Mouse (Mus musculus): ENCODE data around the gene Eef2k. TPM values are rescaled to one million over a fixed set of nuclear protein-coding genes. Genes with fewer than 3 reads are reported as not detected.

Eef2k gene
- 33.4 to 56.9 TPM (median 45.7 TPM) in 3 replicates for total RNA-seq (2017)

DNA sequence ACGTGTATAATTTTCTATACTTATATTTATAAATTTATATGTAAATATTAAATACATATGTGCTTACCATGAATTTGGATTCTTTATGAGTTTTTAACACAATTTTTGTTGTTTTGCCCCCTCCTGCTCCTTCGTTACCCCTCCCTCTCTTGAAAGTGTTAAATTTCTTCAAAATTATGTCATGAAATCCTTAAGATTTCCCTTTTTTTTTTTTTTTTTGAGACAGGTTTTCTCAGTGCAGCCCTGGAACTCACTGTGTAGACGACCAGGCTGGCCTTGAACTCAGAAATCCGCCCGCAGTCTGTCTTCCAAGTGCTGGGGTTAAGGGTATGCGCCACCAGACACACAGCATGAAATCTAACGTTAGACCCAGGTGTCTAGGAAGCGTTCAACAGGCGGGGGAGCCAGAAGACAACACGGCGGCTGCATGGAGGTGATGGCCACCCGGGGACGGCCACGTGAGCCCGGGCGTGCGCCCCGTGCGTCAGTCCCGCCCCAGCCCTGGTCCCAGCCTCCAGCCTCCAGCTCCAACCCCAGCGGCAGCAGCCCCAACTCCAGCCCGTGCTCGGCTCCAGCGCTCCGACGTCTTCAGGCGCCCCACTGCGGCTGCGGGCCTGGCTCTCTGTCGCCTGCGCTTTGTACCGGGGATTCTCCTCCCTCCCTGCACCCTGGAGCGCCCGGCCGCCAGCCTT, at the start of gene Eef2k:
Gene Eef2k, plus strand, starts transcription at position 487 of the 692 bp plus-strand sequence.
- peak; percentile 67 for ATAC-seq (replicated peaks; ENCODE audit: insufficient number of reproducible peaks, low FRiP score, low TSS enrichment, poor library complexity, severe bottlenecking)

DNA sequence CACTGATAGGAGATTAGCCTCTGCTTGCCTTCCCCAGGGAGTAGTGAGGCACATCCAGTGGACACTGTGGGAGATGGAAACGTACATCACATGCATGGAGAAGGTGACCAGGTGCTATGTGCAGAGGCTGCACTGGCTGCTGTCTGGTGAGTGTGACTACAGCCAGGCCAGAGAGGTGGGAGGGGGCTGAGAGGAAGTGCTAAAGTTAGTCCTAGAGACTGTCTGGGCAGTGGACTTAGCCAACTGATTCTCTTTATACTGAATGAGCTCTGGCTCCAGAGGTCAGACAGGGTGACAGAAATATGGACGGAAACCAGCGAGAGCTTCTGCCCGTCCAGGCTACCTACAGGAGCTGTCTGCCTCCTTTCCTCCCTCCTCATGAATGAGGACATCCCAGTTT, 47.1 kb upstream of the Eef2k start:
- no peak for ATAC-seq (replicated peaks; ENCODE audit: insufficient number of reproducible peaks, low FRiP score, low TSS enrichment, poor library complexity, severe bottlenecking)

DNA sequence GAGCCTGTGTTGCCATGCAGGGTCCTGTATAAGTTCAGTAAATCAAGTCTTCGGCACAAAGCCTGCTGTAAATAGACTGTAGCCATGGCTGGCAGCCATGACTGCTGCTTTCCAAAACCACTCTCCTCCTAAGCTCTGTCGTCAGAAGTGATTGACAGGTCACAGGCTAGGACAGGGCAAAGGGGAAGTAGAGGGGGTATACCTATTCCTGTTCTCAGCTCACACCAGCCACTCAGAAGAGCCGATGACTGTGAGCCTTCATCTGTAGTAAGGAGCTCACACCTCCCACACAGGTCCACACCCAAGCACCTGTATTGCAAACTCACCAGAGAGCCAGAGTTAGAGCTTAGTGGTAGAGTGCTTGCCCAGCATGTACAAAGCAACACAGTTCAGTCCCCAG, 46.3 kb upstream of the Eef2k start:
- no peak for ATAC-seq (replicated peaks; ENCODE audit: insufficient number of reproducible peaks, low FRiP score, low TSS enrichment, poor library complexity, severe bottlenecking)

DNA sequence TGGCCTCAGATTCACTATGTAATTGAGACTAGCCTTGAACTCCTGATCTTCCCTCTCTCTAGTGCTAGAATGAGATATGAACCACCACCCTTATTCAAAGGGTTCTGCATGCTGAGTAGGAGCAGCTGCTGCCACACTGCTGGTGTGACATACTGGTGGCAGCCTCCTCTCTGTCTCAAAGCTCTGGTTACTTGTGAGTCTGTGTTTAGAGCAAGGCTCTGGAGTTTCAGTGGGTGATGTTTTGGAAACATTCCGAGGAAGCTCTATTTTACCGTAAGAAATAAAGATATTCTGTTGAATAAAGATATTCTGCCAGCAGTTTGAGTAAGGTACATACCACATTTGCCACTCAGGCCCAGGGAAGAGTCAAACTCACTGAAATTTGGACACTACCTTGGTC, 39.4 kb upstream of the Eef2k start:
- no peak for ATAC-seq (replicated peaks; ENCODE audit: insufficient number of reproducible peaks, low FRiP score, low TSS enrichment, poor library complexity, severe bottlenecking)

DNA sequence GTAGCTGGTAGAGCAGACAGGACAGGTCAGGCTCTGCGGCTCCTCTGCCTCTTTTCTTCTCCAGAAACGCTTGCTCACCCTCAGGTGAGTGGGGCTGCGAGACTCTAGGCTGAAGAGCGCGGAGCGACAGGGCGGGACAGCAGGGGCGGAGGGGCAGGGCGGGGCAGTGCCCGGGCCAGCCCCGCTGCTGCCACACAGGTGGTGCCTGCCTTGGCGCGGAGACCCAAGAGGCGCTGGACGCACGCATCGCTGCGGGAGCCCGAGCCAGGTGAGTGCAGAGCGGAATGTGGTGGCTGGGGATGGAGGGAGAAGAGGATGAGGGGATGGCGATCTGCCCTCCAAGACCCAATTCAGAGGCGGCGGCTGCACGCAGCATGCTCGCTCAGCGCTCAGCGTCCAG, 32.9 kb upstream of the Eef2k start:
- no peak for ATAC-seq (replicated peaks; ENCODE audit: insufficient number of reproducible peaks, low FRiP score, low TSS enrichment, poor library complexity, severe bottlenecking)

DNA sequence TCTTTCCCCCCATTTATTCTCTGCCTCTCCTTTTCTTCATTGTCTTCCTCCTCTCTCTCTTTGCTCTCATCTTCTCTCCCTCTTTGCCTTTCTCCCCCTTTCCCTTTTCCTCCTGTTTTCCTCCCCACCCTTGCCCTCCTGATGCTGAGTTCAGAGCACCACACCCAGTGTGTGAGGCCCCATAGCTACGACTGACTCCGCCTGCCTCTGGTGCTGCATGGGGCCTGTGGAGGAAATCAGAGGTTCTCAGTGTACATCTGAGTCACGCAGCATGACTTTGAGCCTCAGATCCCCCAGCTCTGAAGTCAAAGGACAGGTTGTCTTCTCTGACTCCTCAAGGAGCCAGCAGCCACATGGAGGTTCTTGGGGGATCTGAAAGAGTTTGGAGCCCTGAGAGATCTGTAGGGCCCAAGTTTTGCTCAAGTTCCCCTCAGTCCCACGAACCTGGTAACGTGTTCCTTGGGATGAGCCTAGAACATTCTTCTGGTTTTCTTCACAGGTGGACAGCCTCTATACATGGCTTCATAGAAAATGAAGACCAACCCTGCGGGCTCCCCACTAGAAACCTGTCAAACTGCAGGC, 30.7 kb upstream of the Eef2k start, which contains the start of gene Gm5737:
Gene Gm5737, plus strand, starts transcription at position 532 of the 582 bp plus-strand sequence.
- ATAC-seq (replicated peaks; ENCODE audit: insufficient number of reproducible peaks, low FRiP score, low TSS enrichment, poor library complexity, severe bottlenecking) = no peak

DNA sequence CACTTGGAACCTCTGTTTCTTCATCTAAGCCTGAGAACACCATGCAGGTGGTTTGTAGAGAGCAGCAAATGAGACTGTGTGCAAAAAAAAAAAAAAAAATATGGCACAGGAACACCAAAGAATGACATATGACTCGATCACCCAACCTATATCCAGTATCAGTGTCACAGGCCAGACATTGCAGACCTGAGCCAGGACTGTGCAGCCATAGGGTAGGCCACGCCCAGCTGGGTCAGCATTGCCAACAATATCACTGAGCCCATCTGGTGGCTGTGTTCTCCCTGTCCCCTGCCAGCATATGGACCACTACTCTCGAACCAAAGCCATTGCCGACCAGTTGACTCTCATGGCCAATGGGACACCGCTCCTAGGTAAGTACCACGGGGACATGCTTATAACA, 25.1 kb upstream of the Eef2k start:
- ATAC-seq (replicated peaks; ENCODE audit: insufficient number of reproducible peaks, low FRiP score, low TSS enrichment, poor library complexity, severe bottlenecking) = no peak

DNA sequence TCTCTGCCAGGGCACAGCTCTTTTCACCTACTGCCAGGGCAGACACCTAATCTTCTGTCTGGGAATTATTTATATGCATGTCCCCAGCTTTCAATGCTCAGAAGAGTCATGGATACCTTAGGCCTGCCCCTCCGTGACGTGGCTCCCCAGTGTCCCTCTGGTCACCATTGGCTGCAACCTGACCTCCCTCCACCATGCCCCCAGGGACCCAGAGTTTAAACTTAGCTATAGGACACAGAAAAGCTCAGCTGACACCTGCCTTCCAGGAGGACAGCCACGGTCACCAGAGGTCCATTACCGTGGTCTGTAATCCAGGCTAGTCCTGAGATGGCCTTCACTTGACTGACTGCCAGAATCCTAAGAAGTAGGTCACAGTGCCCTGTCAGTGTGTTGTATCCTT, 23.2 kb upstream of the Eef2k start:
- no peak for ATAC-seq (replicated peaks; ENCODE audit: insufficient number of reproducible peaks, low FRiP score, low TSS enrichment, poor library complexity, severe bottlenecking)

DNA sequence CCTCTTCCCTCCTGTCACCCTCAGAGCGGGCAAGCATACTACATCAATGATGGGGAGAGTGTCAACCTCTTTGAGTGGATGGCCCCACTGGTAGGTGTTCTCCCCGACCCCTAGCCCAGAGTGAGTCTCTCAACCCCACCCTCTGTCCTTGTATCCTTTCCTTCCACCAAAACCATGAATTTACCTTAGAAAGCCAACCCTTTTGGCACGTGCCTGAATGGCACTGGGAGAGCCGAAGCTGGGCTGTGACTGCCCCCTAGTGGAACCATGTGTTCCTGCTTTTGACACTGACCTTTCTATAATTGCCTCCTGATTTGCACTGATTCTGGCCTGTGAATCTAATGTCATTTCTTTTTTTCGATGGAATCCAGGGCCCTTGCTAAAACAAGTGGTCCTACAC, 19.4 kb upstream of the Eef2k start:
- ATAC-seq (replicated peaks; ENCODE audit: insufficient number of reproducible peaks, low FRiP score, low TSS enrichment, poor library complexity, severe bottlenecking) = 0 out of 2 replicates have a peak, but pooled peaks have one; percentile 41

DNA sequence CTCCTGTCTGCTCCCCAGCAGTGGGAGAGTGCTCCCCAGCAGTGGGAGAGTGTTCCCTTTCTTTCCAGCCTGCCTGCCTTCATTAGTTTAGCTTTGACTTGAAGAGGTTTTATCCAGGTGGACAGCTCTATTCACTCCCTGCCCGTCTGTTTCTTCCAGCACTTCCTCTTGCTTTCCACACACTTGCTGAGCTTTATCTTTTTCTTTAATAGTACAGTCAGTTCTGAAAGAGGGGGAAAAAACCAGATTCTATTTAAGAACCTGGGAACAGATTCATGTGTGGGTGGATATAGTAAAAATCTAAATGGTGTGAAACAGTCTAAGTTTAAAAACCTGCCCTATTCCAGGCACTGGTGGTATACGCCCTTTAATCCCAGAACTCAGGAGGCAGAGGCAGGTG, 17.5 kb upstream of the Eef2k start:
- no peak for ATAC-seq (replicated peaks; ENCODE audit: insufficient number of reproducible peaks, low FRiP score, low TSS enrichment, poor library complexity, severe bottlenecking)

DNA sequence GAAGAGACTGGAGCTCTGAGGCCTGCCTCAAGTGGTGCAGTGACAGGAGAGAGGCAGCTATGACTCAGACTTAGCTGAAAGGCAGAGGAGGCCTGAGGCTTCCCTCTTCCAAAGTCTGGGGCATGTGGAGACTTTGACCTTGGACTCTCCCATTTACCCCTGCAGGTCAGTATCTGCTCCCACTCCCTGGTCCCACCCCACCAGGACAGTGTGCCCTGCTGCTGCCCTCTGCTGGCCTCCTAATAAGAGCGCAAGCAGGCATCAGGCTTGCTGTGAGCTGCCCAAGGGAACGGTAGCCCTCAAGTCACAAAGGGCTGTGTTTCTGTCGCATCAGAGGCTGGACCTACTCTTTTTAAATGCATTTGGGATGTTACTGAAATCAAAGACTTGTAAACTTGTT, 16.2 kb upstream of the Eef2k start:
- no peak for ATAC-seq (replicated peaks; ENCODE audit: insufficient number of reproducible peaks, low FRiP score, low TSS enrichment, poor library complexity, severe bottlenecking)

DNA sequence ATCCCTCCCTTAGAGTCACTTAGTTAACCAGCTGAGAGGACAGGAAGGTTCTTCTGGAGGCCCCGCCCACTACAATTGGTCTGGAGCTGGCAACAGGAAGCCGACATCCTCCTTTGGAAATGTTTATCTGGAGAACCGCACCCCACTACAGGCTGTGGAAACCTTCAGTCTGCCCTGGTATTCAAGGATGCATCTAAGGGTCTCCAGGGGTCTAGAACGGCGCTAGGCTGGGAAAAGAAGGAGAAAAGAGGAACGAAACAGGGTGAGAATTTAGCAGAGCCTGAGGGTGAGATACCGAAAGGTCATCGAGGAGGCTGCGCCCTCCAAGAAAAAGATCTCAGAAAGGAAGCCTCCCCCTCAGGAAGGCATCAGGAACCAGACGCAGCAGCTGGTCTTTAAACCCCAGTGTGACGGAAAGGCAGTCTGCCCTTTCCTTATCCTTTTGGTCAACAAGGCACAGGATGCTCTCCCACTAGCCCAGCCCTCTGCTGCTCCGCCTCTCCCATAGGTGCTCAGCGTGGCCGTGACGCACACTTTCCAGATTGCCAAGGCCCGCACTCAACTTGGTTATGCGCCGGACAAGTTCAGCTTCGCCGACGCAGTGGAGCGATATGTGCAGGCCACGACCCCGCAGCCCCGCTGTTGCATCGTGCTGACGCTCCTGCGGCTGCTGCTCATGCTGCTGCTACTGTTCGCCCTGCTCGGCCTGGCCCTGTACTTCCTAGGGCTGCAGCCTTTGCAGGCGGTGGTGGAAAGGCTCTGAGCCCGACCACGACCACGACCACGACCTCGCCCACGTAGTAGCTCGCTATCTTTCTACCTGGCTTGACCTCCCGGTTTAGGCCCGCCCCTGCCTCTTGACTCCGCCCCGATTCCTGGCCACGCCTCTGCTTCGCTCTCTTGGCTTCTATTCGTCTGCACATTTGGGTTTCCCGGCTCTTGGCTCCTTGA, 11.9 kb upstream of the Eef2k start:
- 0 out of 2 replicates have a peak, but pooled peaks have one; percentile 20 for ATAC-seq (replicated peaks; ENCODE audit: insufficient number of reproducible peaks, low FRiP score, low TSS enrichment, poor library complexity, severe bottlenecking)

DNA sequence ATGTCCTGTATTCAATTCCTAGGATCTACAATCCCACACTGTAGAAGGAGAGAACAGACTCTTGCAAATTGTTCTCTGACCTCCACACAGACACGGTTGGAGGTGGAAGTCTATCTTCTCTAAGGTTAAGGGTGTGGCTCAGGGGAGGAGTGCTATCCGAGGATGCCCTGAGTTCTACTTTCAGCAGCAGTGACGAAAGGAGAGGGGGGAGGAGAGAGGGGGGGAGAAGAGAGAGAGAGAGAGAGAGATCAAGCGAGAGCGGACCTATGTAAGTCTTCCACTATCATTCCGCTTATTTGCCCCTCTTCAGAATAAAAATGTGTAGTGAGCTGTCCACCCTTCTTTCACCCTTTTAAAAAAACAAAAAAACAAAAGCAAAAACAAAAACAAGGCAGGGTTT, 8.2 kb upstream of the Eef2k start:
- no peak for ATAC-seq (replicated peaks; ENCODE audit: insufficient number of reproducible peaks, low FRiP score, low TSS enrichment, poor library complexity, severe bottlenecking)

DNA sequence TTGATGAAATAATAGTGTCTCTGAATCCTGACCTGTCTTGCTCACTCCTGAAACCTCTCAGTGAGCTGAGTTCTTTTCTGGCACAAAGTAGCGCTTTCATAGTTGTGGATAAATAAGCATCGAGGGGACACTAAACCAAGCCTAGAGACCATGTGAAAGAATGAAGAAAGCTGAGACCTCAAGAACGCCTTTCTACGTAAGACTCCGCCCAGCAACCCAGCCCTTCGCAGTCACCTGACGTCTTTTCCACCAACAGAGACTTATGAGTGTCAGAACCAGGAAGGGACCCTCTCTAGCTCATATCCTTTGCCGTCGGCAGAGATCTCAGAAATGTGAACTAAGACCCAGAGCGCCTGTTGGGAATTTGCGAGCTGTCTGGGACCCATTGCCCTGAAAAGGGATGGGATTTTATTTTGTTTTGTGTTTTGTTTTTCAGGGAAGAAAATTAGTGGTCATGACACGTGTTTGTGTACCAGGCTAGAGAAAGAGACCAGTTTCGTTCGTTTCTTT, 7.7 kb upstream of the Eef2k start:
- peak; percentile 66 for ATAC-seq (replicated peaks; ENCODE audit: insufficient number of reproducible peaks, low FRiP score, low TSS enrichment, poor library complexity, severe bottlenecking)

DNA sequence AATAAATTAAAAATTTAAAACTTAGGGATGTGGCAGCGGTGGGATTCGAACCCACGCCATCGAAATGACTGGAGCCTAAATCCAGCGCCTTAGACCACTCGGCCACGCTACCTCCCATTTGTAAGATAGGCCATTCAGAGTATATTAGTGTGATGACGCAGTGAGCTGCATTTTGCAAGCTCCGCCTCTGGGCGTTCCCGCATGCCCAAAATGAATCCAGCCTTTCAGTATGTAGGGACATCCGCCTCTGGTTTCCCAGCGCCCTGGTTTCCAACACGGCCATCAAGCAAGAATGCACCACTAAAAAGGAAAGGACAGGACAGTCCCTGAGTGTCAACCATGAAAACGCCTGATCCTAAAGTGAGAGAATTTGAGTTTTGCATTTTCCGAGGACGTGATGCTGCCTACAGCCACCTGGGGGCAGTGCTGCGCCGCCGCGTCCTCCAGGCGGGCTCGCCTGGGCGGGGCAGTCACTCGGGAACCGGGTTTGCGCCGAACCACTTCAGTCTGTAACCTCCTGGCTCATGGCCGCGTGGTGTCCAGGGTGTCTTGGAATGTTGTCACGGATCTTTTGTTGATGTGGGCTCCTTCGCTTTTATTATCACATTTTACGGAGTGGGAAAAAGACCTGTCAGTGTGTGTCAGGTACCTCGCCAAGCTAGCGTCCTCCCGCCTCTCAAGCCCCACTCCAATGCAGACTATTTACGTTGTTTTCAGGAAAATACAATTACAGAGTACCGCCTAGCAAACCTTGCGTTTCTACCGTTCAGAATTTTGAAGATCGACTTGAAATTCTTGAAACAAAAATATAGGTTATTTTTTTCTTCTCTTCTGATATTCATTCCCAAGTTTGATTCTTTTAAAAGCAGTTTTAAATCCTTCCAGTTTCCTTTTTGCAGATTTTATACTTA, 6.9 kb upstream of the Eef2k start:
- ATAC-seq (replicated peaks; ENCODE audit: insufficient number of reproducible peaks, low FRiP score, low TSS enrichment, poor library complexity, severe bottlenecking) = peak; percentile 71

DNA sequence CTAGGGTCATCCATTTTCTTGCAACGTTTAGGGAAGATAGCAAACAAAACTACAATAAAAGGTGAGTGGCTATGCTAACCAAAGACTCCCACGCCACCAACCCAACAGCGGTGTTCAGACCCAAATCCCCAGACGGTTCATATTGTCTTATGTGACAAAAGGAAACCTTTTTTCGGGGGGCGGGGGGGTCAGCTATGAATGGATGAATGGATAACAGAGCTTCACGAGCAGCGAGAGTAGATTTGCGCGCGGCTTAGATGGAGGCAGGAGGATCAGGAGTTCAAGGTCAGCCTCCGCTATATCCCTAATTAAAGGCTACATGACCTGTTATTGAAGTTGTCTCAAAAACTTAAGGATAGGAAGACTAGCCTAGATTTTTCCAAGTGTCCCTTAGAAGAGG, 6.3 kb upstream of the Eef2k start:
- ATAC-seq (replicated peaks; ENCODE audit: insufficient number of reproducible peaks, low FRiP score, low TSS enrichment, poor library complexity, severe bottlenecking) = no peak

DNA sequence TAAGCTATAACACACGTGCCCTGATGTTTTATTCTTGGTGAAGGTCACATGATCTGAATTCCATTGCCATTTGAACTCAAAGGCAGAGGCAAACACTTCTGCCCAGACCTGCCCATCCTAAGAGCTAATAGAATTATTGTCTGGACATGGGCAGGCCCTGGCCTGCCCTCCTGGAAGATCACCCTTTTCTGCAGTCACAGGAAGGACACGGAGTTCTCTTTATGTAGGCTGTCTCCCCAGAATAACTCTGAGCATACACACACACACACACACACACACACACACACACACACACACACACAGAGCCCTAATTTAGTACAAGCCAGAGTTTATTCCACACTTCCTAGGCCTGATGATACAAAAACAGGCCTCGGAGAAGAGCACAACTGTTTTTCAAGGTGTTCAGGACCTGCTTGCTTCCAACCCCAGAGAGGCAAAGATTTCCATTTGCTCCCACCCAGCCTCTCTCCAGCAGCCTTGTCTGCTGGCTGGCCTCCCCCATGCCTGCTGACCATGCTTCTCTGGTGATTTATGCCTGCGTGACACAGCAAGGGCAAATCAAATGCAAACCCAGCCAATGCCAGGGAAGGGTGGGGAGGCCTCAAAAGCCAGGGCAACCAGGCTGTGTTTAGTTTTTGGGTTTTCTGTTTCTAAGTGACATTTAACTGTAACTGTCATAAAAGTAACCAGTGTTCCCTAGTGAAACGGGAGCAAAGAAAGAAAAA, 4.0 kb upstream of the Eef2k start:
- no peak for ATAC-seq (replicated peaks; ENCODE audit: insufficient number of reproducible peaks, low FRiP score, low TSS enrichment, poor library complexity, severe bottlenecking)

DNA sequence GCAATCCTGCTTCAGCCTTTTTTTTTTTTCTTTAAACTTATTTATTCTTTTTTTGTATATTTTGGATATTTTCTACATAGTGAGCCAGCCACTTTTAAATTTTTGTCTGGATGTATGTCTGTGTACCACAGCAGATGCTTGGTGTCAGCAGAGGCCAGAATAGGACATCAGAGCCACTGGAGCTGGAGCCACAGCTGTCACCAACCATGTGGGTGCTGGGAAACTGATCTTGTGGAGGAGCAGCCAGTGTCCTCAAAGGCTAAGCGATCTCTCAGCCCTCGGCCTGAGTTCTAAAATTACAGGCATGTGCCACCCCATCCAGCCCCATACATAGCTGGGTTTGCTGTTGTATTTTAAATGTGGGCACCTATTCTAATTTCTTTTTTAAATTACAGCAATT, 2.8 kb upstream of the Eef2k start:
- no peak for ATAC-seq (replicated peaks; ENCODE audit: insufficient number of reproducible peaks, low FRiP score, low TSS enrichment, poor library complexity, severe bottlenecking)

Measured in monocyte, adult 5-6 weeks (primary cell).